Mouse (Mus musculus): ENCODE measurements around the gene Cend1. TPM values are rescaled to one million over a fixed set of nuclear protein-coding genes. Genes with fewer than 3 reads are reported as not detected.

The Cend1 gene
- polyA plus RNA-seq, 1 experiment = 2.2 TPM

- Histone ChIP-seq H3K36me3 (ENCODE audit: control insufficient read depth, insufficient read depth, low read length, poor library complexity, severe bottlenecking) (peaks cover 22% of the 10 kb centered on the region), H3K27me3 (ENCODE audit: control insufficient read depth, insufficient read depth, low read length, poor library complexity, severe bottlenecking) (no peaks in the 10 kb centered on the region), H3K9ac (ENCODE audit: low read depth, poor library complexity, severe bottlenecking) (no peak overlapping the region), H3K27ac (ENCODE audit: insufficient read depth, low read length) (no peak overlapping the region), H3K4me1 (ENCODE audit: control insufficient read depth, insufficient read depth, low read length) (peaks cover 3% of the 10 kb centered on the region), H3K4me3 (ENCODE audit: low read depth, low read length) (no peak overlapping the region), H3K9me3 (replicated peaks; ENCODE audit: control insufficient read depth, insufficient read depth, low read length, poor library complexity, severe bottlenecking) (no peaks in the 10 kb centered on the region)
- TF ChIP-seq POLR2A (IDR thresholded peaks at IDR 0.05; ENCODE audit: insufficient read depth, low read length) (no peak), CTCF (IDR thresholded peaks at IDR 0.05; ENCODE audit: low read depth, low read length) (no peak), EP300 (IDR thresholded peaks at IDR 0.05; ENCODE audit: insufficient read depth, low read depth, low read length) (no peak)
These were observed 41.3 kb upstream of the Cend1 start for GRCm38 (mm10) chr7:141470637-141470944.

- Histone ChIP-seq H3K36me3 (ENCODE audit: control insufficient read depth, insufficient read depth, low read length, poor library complexity, severe bottlenecking) (peaks cover 22% of the 10 kb centered on the region), H3K4me3 (ENCODE audit: low read depth, low read length) (no peak overlapping the region), H3K9me3 (replicated peaks; ENCODE audit: control insufficient read depth, insufficient read depth, low read length, poor library complexity, severe bottlenecking) (no peaks in the 10 kb centered on the region), H3K27ac (ENCODE audit: insufficient read depth, low read length) (no peak overlapping the region), H3K9ac (ENCODE audit: low read depth, poor library complexity, severe bottlenecking) (no peak overlapping the region), H3K27me3 (ENCODE audit: control insufficient read depth, insufficient read depth, low read length, poor library complexity, severe bottlenecking) (no peaks in the 10 kb centered on the region), H3K4me1 (ENCODE audit: control insufficient read depth, insufficient read depth, low read length) (peaks cover 5% of the 10 kb centered on the region)
- TF ChIP-seq EP300 (IDR thresholded peaks at IDR 0.05; ENCODE audit: insufficient read depth, low read depth, low read length) = no peak
These were observed 40.8 kb upstream of the Cend1 start for GRCm38 (mm10) chr7:141469901-141470636.

GRCm38 (mm10) chr7:141469352-141469751, 40.1 kb upstream of the Cend1 start:
- Histone ChIP-seq H3K9ac (ENCODE audit: low read depth, poor library complexity, severe bottlenecking) (peak overlapping the region; percentile 77), H3K27me3 (ENCODE audit: control insufficient read depth, insufficient read depth, low read length, poor library complexity, severe bottlenecking) (no peaks in the 10 kb centered on the region), H3K9me3 (replicated peaks; ENCODE audit: control insufficient read depth, insufficient read depth, low read length, poor library complexity, severe bottlenecking) (no peaks in the 10 kb centered on the region), H3K36me3 (ENCODE audit: control insufficient read depth, insufficient read depth, low read length, poor library complexity, severe bottlenecking) (peaks cover 22% of the 10 kb centered on the region), H3K27ac (ENCODE audit: insufficient read depth, low read length) (peak overlapping the region; percentile 29), H3K4me1 (ENCODE audit: control insufficient read depth, insufficient read depth, low read length) (peaks cover 5% of the 10 kb centered on the region), H3K4me3 (ENCODE audit: low read depth, low read length) (peak overlapping the region; percentile 88)
- TF ChIP-seq EP300 (IDR thresholded peaks at IDR 0.05; ENCODE audit: insufficient read depth, low read depth, low read length) = no peak
- TF ChIP-seq CTCF (IDR thresholded peaks at IDR 0.05; ENCODE audit: low read depth, low read length) = no peak
- TF ChIP-seq POLR2A (IDR thresholded peaks at IDR 0.05; ENCODE audit: insufficient read depth, low read length) = no peak

GRCm38 (mm10) chr7:141468522-141469211, 39.4 kb upstream of the Cend1 start:
- Histone ChIP-seq H3K4me1 (ENCODE audit: control insufficient read depth, insufficient read depth, low read length) (peaks cover 5% of the 10 kb centered on the region), H3K27me3 (ENCODE audit: control insufficient read depth, insufficient read depth, low read length, poor library complexity, severe bottlenecking) (no peaks in the 10 kb centered on the region), H3K4me3 (ENCODE audit: low read depth, low read length) (peak overlapping the region; percentile 88), H3K27ac (ENCODE audit: insufficient read depth, low read length) (peak overlapping the region; percentile 68), H3K9ac (ENCODE audit: low read depth, poor library complexity, severe bottlenecking) (peak overlapping the region; percentile 77), H3K9me3 (replicated peaks; ENCODE audit: control insufficient read depth, insufficient read depth, low read length, poor library complexity, severe bottlenecking) (no peaks in the 10 kb centered on the region), H3K36me3 (ENCODE audit: control insufficient read depth, insufficient read depth, low read length, poor library complexity, severe bottlenecking) (peaks cover 22% of the 10 kb centered on the region)
- TF ChIP-seq POLR2A (IDR thresholded peaks at IDR 0.05; ENCODE audit: insufficient read depth, low read length) (peak; percentile 47), CTCF (IDR thresholded peaks at IDR 0.05; ENCODE audit: low read depth, low read length) (peak; percentile 53), EP300 (IDR thresholded peaks at IDR 0.05; ENCODE audit: insufficient read depth, low read depth, low read length) (no peak)

- Histone ChIP-seq H3K9ac (ENCODE audit: low read depth, poor library complexity, severe bottlenecking) (peak overlapping the region; percentile 77), H3K4me3 (ENCODE audit: low read depth, low read length) (peak overlapping the region; percentile 88), H3K36me3 (ENCODE audit: control insufficient read depth, insufficient read depth, low read length, poor library complexity, severe bottlenecking) (peaks cover 22% of the 10 kb centered on the region), H3K27ac (ENCODE audit: insufficient read depth, low read length) (peak overlapping the region; percentile 68), H3K27me3 (ENCODE audit: control insufficient read depth, insufficient read depth, low read length, poor library complexity, severe bottlenecking) (no peaks in the 10 kb centered on the region), H3K4me1 (ENCODE audit: control insufficient read depth, insufficient read depth, low read length) (peaks cover 5% of the 10 kb centered on the region), H3K9me3 (replicated peaks; ENCODE audit: control insufficient read depth, insufficient read depth, low read length, poor library complexity, severe bottlenecking) (no peaks in the 10 kb centered on the region)
- no peak for TF ChIP-seq EP300 (IDR thresholded peaks at IDR 0.05; ENCODE audit: insufficient read depth, low read depth, low read length)
- no peak for TF ChIP-seq CTCF (IDR thresholded peaks at IDR 0.05; ENCODE audit: low read depth, low read length)
- no peak for TF ChIP-seq POLR2A (IDR thresholded peaks at IDR 0.05; ENCODE audit: insufficient read depth, low read length)
These were observed 38.9 kb upstream of the Cend1 start for GRCm38 (mm10) chr7:141468164-141468521.

Measured in ES-Bruce4 (cell line).